Mouse (Mus musculus): Measurements from ENCODE around the gene Exoc2.

Exoc2 gene

DNA sequence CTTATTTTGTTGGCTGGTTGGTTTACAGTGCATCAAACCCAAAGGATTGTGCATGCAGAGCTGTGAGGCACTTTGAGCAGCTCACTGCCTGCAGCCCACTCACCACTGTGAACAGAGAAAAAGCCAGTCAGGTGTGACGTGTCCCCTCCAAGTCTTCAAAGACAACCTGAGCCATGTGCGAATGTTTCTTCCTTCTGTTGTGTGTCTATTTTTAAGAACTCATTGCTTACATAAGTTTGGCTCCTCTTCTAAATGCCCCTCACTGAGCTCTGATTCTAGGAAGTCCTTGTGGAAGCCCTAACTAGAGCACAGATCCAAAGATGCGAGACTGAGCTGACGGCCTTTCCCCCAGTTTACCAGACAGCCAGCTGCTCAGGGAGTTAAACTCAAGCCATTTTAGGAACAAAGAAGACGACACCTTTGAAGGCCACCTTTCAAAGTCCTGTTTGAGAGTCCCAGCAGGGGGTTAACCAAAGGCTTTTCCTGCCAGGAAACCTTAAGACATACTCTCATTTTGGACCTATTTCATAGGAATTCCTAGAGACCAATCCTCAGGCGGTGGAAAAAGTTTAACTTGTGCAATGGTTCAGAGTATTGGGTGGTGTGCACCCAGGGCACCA, 79.8 kb downstream of the Exoc2 start:
- no peak for DNase-seq (ENCODE audit: low spot score in 2 of 2)

DNA sequence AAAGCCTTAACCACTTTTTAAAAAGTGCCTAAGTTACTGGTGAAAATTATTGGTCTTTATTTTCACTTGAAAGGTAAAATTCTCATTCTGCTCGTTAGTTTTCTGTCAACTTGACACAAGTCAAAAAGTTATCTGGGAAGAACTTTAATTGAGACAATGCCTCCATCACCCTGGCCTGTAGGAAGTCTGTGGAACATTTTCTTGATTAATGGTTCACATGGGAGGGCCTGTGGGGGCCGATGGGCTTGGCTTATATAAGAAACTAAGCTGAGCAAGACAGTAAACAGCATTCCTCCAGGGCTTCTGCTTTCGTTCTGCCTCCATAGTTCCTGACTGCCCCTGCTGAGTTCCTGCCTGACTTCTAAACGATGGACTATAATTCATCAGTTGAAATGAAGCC, 81.6 kb downstream of the Exoc2 start:
- no peak for DNase-seq (ENCODE audit: low spot score in 2 of 2)

DNA sequence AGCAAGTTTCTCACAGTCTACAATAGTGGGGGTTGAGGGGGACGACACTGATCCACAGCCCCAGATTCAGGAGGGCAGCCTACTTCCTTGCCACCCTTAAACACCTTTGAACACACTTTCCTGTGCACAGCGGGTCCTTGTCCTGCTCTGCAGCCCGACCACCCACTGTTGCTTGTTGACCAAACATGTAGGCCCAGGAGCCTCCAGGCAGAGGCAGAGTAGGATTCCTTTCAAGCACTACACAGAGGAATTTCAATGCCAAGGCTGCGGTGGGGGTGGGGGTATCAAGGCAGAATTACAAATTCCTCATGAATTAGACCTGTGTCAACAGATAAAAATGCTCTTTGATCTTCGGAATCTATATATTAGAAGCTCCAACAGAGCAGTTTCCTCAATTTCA, 82.7 kb downstream of the Exoc2 start:
- no peak for DNase-seq (ENCODE audit: low spot score in 2 of 2)

DNA sequence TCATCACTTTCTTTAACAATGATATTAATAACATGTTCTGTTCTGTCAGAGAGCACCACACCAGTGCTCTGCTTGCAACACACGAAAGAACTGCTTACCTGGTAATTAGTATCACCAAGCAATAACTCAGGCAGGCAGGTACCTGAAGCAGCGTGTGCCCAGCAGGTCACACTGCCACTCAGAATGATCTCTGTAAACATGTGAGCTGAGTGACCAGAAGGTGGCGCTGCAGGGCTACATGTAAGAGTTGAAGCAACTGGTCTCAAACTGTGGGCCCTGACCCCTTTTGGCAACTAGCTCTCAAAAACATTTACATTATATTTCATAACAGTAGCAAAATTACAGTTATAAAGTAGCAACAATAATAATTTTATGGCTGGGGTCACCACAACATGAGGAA, 85.4 kb downstream of the Exoc2 start:
- DNase-seq (ENCODE audit: low spot score in 2 of 2), result peak; percentile 62 to 78

DNA sequence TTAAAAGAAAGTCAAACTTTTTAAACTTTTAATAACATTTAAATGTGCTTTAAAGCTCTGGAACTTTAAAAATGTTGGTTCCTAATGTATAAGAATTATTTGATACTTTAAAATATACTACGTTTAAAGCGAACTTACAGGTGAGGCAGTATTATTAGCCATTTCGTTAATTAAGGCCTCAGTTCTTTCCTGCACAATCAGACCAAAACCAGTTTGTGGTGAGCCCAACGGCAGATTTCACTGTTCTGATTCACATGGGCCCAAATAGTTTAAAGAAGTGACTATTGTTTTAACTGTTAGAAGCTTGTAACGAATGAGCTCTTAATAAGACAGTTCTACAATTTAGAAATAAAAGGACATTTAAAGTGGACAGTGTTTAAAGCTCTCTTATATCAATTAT, 93.6 kb downstream of the Exoc2 start:
- no peak for DNase-seq (ENCODE audit: low spot score in 2 of 2)

DNA sequence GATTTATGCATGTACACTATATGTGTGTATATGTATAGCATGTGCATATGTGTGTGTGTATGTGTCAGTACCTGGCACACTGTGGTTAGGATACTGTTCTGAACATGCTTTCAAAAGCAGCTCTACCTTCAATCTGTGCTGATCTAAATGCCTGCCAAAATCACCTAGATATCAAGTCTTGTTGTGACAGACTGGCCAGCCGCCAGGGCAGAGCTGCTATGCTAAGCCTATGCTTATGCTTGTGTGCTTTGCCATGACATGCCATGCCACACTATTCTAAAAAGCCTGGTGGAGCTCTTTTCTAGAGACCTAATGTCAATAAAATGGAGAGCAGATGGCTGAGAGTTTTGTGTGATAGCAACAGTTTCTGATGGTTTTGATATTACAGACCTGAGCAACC, 94.0 kb downstream of the Exoc2 start:
- DNase-seq (ENCODE audit: low spot score in 2 of 2), result no peak

DNA sequence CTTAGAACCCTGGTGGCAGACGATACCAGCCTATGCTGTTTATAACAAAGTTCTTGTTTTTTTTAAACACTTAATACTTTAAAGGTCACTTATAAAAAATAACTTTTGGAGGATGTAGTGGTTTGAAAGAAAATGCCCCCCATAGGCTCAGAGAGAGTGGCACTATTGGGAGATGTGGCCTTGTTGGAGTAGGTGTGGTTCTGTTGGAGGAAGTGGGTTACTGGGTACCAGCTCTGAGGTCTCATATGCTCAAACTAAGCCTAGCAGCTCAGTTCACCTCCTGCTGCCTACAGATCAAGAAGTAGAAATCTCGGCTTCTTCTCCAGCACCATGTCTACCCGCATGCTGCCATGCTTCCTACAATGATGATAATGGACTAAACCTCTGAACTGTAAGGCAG, 98.1 kb downstream of the Exoc2 start:
- DNase-seq (ENCODE audit: low spot score in 2 of 2), result no peak

DNA sequence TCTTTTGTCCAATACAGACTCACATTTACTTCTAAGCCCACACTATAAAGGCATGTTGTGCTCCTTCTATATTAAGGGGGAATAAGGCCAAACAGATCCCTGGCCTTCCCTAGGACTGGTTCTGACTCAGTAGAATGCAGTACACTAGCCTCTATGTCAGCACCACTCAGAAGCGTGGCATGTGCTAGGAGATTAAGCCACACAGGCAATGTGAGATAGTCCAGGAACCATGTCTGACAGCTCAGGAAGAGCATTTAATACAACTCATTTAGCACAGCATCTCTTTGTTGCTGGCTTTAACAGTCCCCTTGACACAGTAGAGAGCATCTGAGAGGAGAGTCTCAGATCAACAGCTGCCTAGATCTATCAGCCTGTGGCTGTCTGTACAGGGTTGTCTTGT, 100.4 kb downstream of the Exoc2 start:
- DNase-seq (ENCODE audit: low spot score in 2 of 2), result no peak

DNA sequence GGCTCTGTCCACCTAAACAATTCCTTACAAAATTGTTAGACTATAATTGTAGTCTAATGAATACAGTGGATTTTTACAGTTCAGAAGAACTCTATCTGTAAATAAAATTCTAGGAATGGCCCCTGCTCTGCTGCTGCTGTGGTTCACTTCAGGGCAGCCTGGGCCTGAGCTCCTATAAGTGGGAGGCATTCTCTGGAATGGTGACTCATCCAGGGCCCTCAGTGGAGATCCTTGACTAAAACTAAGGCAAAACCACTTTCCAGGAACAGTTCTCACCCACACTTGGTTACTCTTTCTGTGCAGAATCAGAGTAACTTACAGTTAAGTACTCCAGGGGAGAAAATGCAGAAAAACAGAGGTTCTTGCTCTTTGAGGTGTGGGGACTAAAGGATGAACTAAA, 108.4 kb downstream of the Exoc2 start:
- DNase-seq (ENCODE audit: low spot score in 2 of 2), result no peak

DNA sequence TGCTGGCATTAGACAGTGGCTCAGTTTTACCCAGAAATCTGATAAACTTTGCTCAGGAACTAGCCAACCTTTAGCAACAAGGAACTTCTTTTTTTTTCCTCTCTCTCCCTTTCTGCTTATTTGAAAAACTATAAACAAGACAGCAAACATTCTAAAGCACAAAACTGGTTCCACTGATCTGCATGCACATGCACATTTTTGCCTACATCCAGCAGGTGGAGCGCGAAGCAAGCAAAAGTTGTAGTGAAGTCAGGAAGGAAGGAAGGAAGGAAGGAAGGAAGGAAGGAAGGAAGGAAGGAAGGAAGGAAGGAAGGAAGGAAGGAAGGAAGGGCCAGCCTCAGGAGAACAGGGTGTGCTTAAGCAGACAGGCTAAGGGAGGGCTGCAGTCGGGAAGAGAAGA, 109.9 kb downstream of the Exoc2 start:
- no peak for DNase-seq (ENCODE audit: low spot score in 2 of 2)

DNA sequence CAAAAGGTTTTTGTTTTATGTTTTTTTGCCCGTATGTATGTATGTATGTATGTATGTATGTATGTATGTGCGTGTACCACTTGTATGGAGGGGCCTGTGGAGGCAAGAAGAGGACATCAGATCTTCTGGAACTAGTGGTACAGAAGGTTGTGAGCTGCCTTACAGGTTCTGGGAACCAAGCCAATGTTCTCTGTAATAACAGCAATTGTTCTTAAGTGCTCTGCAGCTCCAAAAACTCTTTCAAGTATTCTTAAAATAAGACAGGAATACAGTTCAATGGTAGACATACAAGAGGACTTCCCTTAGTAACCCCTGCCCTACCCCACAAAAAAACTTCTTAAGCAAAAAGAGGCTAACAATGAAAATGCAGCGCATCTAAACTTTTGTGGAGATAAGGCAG, 115.5 kb downstream of the Exoc2 start:
- DNase-seq (ENCODE audit: low spot score in 2 of 2), result no peak

DNA sequence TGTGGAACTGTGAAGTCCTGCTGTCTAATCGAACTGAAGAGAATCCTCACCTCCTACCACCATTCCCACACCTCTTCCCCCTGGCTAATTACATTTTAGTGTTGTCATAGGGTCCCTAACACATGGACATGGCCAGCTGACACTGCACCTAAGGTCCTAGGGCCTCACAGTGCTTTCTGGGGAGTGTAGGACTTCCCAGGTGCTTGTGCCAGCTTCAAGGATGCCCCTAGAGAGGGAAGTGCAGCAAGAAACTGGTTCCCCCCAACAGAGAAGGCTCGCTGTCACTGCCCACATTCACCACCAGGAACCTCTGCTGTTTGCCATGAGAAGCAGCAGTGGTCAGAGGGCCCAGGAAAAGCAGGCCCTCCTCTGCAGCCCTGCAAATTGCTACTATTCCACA, 123.2 kb downstream of the Exoc2 start:
- DNase-seq (ENCODE audit: low spot score in 2 of 2), result no peak

DNA sequence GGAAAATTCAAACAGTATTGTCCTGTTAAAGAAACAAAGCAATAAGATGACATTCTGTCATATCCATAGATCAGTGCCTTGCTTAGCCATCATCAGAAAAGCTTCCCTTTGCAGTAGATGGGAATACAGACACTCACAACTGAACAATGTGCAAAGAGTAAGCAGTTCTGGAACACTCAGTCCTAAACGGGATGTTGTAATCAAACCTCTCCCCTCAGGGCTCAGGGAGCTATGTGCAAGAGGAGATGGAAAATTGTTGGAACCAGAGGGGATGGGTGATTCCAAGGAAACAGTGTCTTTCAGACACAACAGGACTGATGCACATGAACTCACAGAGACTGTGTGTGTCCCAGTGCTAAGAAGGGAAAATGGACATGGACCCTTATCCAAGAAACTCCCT, 125.9 kb downstream of the Exoc2 start:
- no peak for DNase-seq (ENCODE audit: low spot score in 2 of 2)

DNA sequence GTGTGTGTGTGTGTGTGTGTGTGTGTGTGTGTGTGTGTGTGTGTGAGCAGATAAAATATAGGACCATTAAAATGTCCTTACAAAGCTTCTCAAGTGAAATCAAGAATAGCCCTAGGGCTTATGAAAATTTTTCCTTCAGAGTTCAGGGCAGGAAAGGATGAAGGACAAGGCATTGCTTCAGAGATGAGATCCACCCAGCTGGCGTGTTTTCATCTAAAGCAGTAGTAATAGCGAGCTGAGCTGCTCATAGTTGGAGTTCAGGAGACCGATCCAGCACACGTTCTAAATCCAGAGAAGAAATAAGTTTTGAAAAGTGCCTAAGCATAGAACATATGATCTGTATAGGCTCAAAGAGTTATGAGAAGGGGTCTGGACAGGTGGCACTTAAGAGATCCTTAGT, 127.4 kb downstream of the Exoc2 start:
- no peak for DNase-seq (ENCODE audit: low spot score in 2 of 2)

DNA sequence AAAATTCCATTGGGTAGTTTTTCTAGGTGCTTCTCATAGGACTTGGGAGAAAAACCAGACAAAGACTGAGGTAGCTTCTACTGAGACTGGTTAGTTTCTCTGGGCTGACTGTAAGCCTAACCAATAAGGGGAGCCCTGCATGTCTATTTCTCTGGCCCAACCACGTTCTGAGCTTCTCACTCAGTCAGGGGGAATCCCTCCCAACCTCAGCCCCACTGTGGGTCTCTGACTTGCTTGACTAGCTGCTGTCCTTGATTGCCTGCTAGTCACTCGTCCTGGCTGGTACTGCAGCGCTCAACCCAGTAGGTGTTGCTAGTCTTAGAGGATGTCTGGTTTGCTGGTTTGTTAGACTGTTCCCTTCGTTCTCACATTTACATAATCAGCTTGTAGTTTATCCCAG, 130.8 kb downstream of the Exoc2 start:
- DNase-seq (ENCODE audit: low spot score in 2 of 2), result peak in 1 of 2 experiments; percentile 20

DNA sequence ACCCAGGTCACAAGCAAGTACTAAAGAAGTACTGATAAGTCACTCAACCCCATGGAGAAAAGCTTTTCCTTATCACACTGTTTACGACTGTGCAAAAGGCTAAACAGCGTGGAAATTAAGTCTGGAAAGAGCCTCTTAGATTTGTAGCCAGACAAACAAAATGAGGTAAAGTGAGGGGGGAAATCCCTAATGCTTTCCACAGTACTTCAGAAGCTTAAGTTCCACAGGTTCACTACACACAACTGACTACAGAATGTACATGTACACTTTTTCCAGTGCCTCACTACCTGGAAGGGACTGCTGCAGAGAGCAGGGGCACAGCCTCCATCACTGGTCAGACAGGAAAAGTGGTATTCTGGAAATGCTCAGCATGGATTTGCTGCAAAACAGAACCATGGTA, 132.1 kb downstream of the Exoc2 start:
- DNase-seq (ENCODE audit: low spot score in 2 of 2), result no peak

DNA sequence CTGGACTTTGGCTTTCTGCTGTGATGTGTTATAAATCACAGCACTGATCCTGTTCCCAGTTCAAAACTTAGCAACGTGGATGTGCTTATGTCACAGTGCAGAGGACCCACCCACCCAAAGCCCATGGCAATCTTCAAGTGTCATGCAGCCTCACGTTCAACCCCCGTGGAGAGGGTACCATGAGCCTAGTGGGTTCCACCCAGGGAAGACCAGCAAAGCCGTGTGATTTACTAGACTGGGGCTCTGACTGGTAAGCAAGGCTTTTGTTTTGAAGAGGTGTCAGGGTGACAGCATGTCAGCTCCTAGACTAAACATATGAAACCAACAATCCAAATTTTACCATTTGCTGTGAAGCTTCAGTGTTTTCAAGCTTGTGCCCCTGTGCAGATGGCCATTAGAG, 132.6 kb downstream of the Exoc2 start:
- no peak for DNase-seq (ENCODE audit: low spot score in 2 of 2)

DNA sequence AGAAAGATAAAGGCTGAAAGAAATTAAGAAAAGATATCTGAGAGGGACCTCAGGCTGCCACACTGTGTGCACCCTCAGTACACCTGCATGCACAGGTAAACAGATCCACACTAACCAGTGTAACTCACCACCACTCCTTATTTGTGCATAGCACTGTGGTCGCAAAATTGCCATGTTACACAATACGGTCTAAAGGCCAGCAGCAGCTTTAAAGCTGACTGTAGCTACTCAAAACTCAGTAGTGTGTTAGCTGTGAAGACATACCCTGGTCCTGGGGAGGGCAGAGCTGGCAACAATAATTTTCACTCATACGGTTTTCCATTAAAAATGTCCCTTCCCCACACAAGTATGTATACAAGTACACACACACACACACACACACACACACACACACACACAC, 133.2 kb downstream of the Exoc2 start:
- DNase-seq (ENCODE audit: low spot score in 2 of 2), result no peak

DNA sequence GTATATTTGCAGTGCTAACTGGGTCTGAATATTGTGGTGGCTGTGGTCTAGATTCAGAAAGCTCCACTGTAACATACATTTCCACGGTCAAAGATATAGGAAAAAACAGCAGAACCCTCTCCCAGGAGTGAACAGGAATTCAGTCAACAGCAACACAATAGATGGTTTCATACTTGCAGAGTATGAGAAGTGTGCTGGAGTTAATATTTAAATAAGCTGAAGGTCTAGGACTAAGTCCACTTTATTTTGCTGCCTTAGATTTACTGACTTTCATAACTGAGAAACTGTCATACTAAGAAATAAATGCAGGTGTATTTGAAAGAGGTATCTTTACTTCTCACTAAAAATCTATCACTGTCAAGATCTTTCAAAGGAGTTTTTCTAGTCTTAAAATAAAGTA, 137.6 kb downstream of the Exoc2 start:
- DNase-seq (ENCODE audit: low spot score in 2 of 2), result no peak

DNA sequence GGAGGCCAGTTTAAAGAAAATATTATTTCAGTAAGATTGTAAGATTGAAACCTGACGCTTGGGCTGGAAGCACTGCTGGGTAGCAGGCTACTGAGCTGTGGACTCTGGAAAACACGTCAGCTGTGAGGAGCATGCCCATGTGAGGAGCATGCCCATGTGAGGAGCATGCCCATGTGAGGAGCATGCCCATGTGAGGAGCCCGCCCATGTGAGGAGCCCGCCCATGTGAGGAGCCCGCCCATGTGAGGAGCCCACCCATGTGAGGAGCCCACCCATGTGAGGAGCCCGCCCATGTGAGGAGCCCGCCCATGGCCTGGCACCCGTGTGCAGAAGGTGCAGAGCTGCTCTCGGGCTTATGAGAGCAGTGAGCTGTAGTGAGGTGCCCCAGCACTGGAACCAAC, 139.0 kb downstream of the Exoc2 start:
- peak in 1 of 2 experiments; percentile 55 for DNase-seq (ENCODE audit: low spot score in 2 of 2)

DNA sequence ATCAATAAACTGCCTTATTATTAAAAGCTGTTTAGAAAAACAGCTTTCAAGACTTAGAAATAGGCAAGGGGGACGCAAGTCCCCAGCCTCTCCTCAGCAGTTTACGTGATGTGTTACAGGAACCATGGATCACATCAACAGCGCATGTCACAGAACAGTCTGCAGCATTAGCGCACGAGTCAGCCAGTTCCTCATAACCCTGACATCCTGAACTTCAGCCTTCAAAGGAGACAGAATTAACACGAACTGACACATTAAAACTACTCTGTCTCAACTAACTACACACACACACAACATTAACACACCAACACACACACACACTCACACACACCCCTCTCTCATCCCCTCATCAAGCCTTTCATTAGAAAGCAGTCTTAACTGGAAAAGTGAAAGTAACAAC, 139.5 kb downstream of the Exoc2 start:
- DNase-seq (ENCODE audit: low spot score in 2 of 2), result peak in 1 of 2 experiments; percentile 49

DNA sequence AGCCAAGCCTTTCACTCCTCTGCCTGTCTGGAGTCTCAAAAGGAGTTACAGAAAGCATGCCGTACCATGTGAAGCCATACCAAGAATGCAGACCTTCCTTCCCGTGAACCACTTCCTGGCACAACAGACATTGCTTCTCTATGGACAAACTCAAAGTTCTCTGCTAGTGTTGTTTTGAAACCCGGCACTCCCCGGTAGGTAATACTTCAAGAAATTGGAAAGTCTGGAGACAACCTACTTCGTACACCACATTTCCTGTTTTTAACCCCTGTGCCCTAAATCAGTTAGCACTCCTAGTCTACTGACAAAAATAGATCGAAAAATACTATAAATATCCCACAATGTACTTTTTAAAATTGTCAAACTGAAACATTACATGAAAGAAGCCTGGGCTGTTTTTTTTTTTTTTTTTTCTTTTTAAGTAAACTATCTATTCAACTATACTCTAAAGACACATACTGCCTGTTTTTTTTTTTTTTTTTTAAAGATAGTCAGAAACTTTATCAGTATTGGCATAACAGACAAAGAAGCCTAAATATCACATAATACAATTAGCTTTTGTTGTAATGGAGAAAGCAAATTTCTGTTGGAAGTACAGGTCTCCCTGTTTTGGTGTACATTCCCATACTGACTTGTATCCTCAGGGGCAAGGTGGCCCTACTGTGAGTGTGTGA, 140.3 kb downstream of the Exoc2 start:
- peak in 1 of 2 experiments; percentile 28 for DNase-seq (ENCODE audit: low spot score in 2 of 2)

DNA sequence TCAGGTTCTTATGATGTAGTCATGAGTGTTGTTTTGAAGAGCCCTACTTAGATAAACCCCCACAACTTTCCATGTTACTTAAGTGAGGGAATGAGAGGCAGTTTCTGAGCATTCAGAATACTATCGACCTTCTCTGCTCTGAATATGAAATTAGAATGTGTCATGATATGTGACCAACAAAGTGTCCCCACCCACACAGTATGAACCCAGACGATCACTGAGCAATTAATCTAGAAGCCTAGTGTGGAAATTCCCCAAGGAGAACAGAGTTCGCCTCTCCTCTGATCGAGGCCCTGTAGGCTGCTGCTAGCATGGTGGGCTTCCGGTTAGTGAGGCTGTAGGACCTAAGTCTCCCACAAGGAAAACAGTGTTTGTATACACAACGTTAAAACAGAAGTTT, 142.5 kb downstream of the Exoc2 start:
- no peak for DNase-seq (ENCODE audit: low spot score in 2 of 2)

DNA sequence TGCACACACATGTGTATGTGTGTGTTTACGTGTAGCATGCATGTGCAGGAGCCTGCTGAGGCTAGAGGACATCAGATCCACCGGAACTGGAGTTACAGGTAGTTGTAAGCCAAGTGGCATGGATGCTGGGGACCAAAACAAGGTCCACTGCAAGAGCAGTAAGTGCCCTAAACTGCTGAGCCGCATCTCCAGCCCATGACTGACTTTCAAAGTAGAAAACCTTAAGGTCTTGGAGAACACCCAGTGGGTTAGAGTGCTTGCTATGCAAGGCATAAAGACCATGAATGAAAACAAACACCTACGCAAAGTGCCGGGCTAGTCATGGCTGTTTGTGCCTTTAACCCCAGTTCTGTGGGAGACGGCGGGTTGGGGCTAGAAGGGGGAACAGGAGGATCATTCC, 147.4 kb downstream of the Exoc2 start:
- no peak for DNase-seq (ENCODE audit: low spot score in 2 of 2)
